Mouse (Mus musculus): ENCODE results near the gene Tjp1.

The Tjp1 gene

DNA sequence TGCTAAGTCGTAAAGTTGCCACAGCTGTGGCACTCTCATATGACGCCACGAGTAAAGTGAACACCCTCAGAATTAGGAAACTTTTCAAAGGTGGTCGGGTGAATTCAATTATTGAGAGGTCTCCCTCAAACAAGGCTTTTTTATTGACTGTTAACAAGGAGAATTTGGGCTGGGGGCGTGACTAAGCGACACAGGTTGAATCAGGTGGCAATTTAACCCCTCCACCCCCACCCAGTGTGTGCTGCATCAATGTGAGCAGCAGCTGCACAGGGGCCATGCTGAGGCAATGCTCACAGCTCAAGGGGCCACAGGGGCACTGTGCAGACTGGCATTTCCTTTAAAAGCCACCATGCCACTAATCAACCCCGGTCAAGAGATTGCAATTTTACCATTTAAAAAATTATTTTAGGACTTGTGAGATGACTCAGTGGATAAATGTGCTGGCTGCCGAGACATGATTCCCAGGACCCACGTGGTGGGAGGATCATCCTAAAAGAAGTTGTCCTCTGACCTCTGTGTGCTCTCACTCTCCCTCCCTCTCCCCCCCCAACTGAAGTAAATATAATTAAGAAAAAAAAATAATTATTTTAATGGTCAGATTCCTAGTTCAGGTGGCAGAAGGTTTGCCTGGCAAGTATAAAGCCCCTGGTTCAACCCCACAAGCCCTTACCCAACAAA, 96.4 kb downstream of the Tjp1 start:
- no peak for DNase-seq (ENCODE audit: low spot score)

GRCm38 (mm10) chr7:65430401-65430800, 97.2 kb downstream of the Tjp1 start:
- DNase-seq (ENCODE audit: low spot score), result no peak

- DNase-seq (ENCODE audit: low spot score), result no peak
Observed at GRCm38 (mm10) chr7:65424519-65424918, 103.1 kb downstream of the Tjp1 start.

DNA sequence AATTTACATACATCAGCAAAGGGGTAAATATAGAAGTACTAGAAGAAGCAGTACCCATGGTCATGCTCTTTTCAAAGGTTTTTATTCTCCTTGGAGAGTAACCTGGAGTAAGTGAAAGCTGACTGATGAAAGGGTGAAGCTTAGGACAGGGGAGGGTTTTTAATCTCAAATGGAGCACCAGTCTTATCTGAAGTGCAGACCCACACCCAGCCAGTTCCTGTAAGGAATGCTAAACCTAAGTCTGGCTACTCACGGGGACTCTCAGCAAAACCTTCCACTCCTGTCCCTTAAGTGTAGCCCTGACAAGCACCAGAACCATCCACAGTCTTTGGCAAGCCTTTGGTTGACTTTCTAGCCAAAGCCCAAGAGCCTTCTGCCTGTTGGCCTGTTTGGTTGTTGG, 105.1 kb downstream of the Tjp1 start:
- no peak for DNase-seq (ENCODE audit: low spot score)

DNA sequence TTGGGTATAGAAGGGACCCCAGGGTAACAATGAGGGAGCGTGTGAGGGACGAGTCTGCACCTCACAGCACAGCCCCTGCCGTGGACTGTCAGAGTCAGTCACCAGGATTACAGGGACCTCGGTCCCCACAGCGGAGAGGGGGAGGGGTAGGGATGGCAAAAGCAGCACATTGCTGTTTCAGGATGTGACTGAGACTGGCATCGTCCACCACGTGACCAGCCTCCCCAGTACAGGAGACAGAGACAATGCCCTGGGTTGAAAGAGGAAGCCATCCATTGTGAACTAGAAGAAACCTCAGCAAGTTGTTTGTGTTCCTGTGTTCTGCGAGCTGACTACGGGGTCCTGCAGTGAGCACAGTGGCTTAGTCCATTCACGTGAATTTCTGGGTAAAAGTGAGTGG, 106.1 kb downstream of the Tjp1 start:
- no peak for DNase-seq (ENCODE audit: low spot score)

- no peak for DNase-seq (ENCODE audit: low spot score)
Observed at GRCm38 (mm10) chr7:65419926-65420325, 107.7 kb downstream of the Tjp1 start.

- no peak for DNase-seq (ENCODE audit: low spot score)
Observed at GRCm38 (mm10) chr7:65419012-65419411, 108.6 kb downstream of the Tjp1 start.

- DNase-seq (ENCODE audit: low spot score), result no peak
Observed at GRCm38 (mm10) chr7:65418366-65418911, 109.1 kb downstream of the Tjp1 start.

- no peak for DNase-seq (ENCODE audit: low spot score)
Observed at GRCm38 (mm10) chr7:65417231-65418100, 110.1 kb downstream of the Tjp1 start.

DNA sequence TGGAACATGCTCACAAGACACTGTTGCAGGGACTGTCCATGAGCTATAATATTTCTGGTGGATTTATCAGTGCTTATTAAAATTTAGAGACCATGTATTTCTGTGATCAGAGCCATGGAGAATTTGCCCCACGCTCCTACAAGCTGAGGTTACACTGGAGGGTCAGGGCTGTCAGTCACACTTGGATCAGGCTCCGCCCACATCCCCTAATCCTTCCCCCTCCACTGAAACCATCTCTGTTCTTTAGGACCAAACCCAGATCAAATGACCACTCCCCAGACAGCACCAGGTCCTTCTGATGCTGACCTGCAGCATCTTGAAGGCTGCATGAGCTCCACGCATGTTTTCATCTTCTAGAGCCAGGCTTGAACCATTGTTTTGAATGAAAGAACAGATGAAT, 111.1 kb downstream of the Tjp1 start:
- no peak for DNase-seq (ENCODE audit: low spot score)

- DNase-seq (ENCODE audit: low spot score), result no peak
Observed at GRCm38 (mm10) chr7:65413946-65414945, 113.3 kb downstream of the Tjp1 start.

- no peak for DNase-seq (ENCODE audit: low spot score)
Observed at GRCm38 (mm10) chr7:65410668-65411067, 116.9 kb downstream of the Tjp1 start.

GRCm38 (mm10) chr7:65406427-65406826, 121.2 kb downstream of the Tjp1 start:
- no peak for DNase-seq (ENCODE audit: low spot score)

DNA sequence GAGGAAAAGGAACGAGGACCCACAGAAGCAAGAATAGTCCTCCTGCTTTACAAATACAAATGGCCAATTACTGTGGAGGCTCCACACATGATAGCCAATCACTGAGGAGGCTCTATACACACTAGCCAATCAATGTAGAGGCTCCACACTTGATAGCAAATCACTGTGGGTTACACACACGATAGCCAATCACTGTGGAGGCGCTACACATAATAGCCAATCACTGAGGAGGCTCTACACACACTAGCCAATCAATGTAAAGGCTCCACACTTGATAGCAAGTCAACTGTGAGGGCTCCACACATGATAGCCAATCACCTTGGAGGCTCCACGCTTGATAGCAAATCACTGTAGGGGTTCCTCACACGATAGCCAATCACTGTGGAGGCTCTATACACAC, 125.1 kb downstream of the Tjp1 start:
- DNase-seq (ENCODE audit: low spot score), result peak; percentile 49

DNA sequence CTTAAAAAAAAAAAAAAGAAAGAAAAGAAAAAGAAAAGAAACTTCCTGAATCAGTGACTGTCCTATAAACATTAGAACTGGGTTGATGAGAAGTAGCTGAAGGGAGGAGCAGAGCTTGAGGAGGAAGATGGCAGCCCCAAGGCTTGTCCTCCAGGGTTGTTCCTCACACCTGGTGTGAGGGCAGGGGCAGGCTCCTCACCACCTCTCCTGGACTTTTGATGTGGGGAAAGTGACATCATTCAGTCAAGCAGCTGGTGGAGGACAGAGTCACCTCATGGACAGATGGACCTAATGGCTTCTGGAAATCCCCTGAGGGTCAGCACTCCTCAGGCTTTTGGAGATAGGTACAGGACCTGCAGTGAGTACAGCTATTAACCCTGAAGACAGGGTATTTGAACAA, 126.0 kb downstream of the Tjp1 start:
- DNase-seq (ENCODE audit: low spot score), result no peak

- no peak for DNase-seq (ENCODE audit: low spot score)
Observed at GRCm38 (mm10) chr7:65395891-65396290, 131.7 kb downstream of the Tjp1 start.

DNA sequence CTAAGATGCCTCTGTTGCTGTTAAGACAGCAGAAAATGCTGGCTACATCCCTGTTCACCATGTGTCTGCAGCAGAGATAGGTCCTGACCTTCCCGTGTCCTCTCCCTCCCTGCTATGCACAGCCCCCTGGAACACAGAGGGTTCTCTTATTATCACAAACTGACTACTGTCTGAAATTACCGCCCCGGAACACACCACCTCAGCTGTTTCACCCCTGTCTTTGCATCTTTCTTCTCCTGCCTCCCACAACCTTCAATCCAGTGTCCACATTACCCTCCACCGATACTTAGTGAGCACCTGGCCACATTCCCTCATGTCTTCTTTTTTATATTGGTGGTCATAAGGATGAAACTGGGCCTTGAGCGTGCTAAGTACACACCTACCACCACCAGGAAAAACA, 132.4 kb downstream of the Tjp1 start:
- DNase-seq (ENCODE audit: low spot score), result no peak

GRCm38 (mm10) chr7:65394672-65395071, 132.9 kb downstream of the Tjp1 start:
- no peak for DNase-seq (ENCODE audit: low spot score)

DNA sequence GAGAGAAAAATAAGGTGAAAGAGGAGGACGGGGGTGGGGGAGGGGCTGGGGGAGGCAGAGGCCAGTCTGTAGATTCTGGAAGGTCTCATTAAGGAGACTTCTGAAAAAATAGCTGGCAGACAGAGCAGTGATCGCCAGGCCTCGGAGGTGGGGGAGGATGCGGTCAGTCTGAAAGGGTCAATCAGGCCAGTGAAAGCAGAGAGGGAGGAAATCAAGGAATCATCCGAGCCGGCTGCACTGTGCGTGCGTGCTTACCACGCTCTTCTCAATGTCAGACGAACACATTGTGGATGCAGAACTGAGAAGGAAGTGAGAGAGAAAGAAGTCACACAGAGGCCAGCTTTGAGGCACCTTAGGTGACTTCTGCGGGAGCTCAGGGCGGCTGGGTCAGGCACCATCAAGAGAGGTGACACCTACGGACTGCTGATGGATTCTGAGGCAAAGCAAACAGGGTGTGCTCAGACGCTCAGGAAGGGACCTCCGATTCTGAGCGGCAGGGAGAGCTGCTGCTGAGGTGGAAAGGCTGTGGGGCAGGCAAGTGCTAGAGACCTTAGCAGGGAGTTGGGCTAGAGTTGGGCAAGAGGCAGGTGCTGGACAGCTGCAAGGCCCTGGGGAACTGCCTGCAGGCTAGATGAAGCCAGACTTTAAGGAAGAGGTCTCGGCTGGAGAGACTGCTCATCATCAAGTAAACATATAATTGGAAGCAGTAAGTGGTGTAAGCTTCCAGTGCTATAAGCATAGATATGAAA, 133.7 kb downstream of the Tjp1 start:
- DNase-seq (ENCODE audit: low spot score), result no peak

DNA sequence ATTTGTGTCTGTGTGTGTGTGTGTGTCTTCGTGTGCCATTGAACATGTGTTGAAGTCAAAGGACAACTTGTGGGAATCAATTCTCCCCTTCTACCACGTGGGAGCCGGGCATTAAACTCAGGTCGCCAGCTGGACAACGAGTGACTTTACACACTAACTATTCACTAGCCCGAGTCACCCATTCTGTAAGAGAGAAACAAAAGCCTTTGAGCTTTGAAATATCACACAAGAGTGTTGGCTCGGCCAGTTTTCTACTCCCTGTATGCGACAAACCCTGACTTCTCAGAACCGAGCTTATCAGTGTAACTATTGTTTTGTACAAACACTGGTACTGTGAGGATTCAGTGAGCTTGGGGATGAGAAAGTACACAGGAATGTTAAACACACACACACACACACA, 134.6 kb downstream of the Tjp1 start:
- DNase-seq (ENCODE audit: low spot score), result no peak

- DNase-seq (ENCODE audit: low spot score), result no peak
Observed at GRCm38 (mm10) chr7:65389539-65389938, 138.0 kb downstream of the Tjp1 start.
